In genomic region chr2:170329921-170330320, GRCm38 (mm10) we compare ENCODE assay signal across 11 mouse cellular contexts.
A peak's percentile ranks its signal among the peaks of the same experiment; 100 is the strongest.
DNase-seq lines count a peak whose midpoint lies in the region; ATAC-seq lines count a peak whose summit lies in the region.
"Had no signal": no experiment of that assay in that cellular context is flagged by ENCODE, and none has a peak within 500 bp of the region (broad histone marks: within the 10 kb centered on the region; RNA-seq: fewer than 3 reads in every experiment).

No protein-coding gene starts in this region.

- H3K36me3 ChIP-seq in lung, embryonic 15.5 days: no peaks in the 10 kb centered on the region
- no peaks in the 10 kb centered on the region for H3K36me3 ChIP-seq in stomach, embryonic 16.5 days (ENCODE audit: control insufficient read depth, insufficient read depth, low read length)
- no peaks in the 10 kb centered on the region for H3K36me3 ChIP-seq in hindbrain, embryonic 16.5 days (ENCODE audit: control insufficient read depth, insufficient read depth, low read length)
- H3K36me3 ChIP-seq: midbrain, embryonic 10.5 days had no signal

- H3K4me2 ChIP-seq in lung, embryonic 15.5 days: no peak overlapping the region
- H3K4me2 ChIP-seq in stomach, embryonic 16.5 days (ENCODE audit: low read depth, low read length): no peak overlapping the region
- H3K4me2 ChIP-seq in hindbrain, embryonic 16.5 days (ENCODE audit: low read length): no peak overlapping the region

- ATAC-seq in lung, embryonic 15.5 days (ENCODE audit: borderline replicate concordance, extremely low read depth, low FRiP score, low TSS enrichment): no peak
- ATAC-seq in hematopoietic stem cell, adult 5-6 weeks (replicated peaks in 1 of 2; ENCODE audit: insufficient read depth in 1 of 2, low FRiP score in 2 of 2, low TSS enrichment in 1 of 2, low read depth in 1 of 2, poor library complexity in 2 of 2, severe bottlenecking in 2 of 2): peak; percentile 66 to 68; a peak in 3 of 4 replicates
- ATAC-seq in stomach, embryonic 16.5 days (ENCODE audit: insufficient read depth, low FRiP score): 0 out of 2 replicates have a peak, but pooled peaks have one; percentile 19
- no peak for ATAC-seq in frontal cortex, adult (ENCODE audit: low TSS enrichment)
- no peak for ATAC-seq in hindbrain, embryonic 16.5 days

- H3K27me3 ChIP-seq in lung, embryonic 15.5 days: no peaks in the 10 kb centered on the region
- no peaks in the 10 kb centered on the region for H3K27me3 ChIP-seq in stomach, embryonic 16.5 days (ENCODE audit: control insufficient read depth, insufficient read depth, low read length)
- no peaks in the 10 kb centered on the region for H3K27me3 ChIP-seq in hindbrain, embryonic 16.5 days (replicated peaks; ENCODE audit: control insufficient read depth, insufficient read depth, low read length)

- WGBS in lung, embryonic 15.5 days: 72% methylated on average over 13 of the region's 13 CpGs
- 73% methylated on average over 13 of the region's 13 CpGs for WGBS in stomach, embryonic 16.5 days
- 89% methylated on average over 13 of the region's 13 CpGs for WGBS in hindbrain, embryonic 16.5 days

- H3K9me3 ChIP-seq in lung, embryonic 15.5 days: no peaks in the 10 kb centered on the region
- no peaks in the 10 kb centered on the region for H3K9me3 ChIP-seq in stomach, embryonic 16.5 days (replicated peaks; ENCODE audit: control insufficient read depth, low read length)
- H3K9me3 ChIP-seq in hindbrain, embryonic 16.5 days (ENCODE audit: control insufficient read depth, low read length): no peaks in the 10 kb centered on the region
- H3K9me3 ChIP-seq: midbrain, embryonic 10.5 days had no signal

- DNase-seq in lung, postnatal 25 days (ENCODE audit: low spot score): no peak
- peak; percentile 29 for DNase-seq in heart, adult 8-10 months (ENCODE audit: low spot score)
- no peak for DNase-seq in kidney, postnatal 4 days
- DNase-seq: cerebellum, adult 11 months; layer of hippocampus, postnatal 36 days had no signal

- H3K4me1 ChIP-seq in lung, embryonic 15.5 days: 0 out of 2 replicates have a peak, but pooled peaks cover 9% of the 10 kb centered on the region
- H3K4me1 ChIP-seq in stomach, embryonic 16.5 days (ENCODE audit: control insufficient read depth, insufficient read depth, low read length): 0 out of 2 replicates have a peak, but pooled peaks cover 5% of the 10 kb centered on the region
- H3K4me1 ChIP-seq in hindbrain, embryonic 16.5 days (ENCODE audit: control insufficient read depth, insufficient read depth, low read depth, low read length): no peaks in the 10 kb centered on the region
- H3K4me1 ChIP-seq: midbrain, embryonic 10.5 days had no signal

- no peak overlapping the region for H3K4me3 ChIP-seq in lung, embryonic 15.5 days
- no peak overlapping the region for H3K4me3 ChIP-seq in stomach, embryonic 16.5 days (replicated peaks; ENCODE audit: low read length)
- H3K4me3 ChIP-seq in hindbrain, embryonic 16.5 days (ENCODE audit: low read length): no peak overlapping the region
- H3K4me3 ChIP-seq: midbrain, embryonic 10.5 days had no signal

- peak overlapping the region; percentile 37; the same call in 1 of the 2 replicates for H3K27ac ChIP-seq in lung, embryonic 15.5 days
- peak overlapping the region; percentile 45; the same call in 1 of the 2 replicates for H3K27ac ChIP-seq in stomach, embryonic 16.5 days (ENCODE audit: low read length)
- no peak overlapping the region for H3K27ac ChIP-seq in hindbrain, embryonic 16.5 days (ENCODE audit: low read depth, low read length)
- H3K27ac ChIP-seq: midbrain, embryonic 10.5 days had no signal

- H3K9ac ChIP-seq in lung, embryonic 15.5 days: no peak overlapping the region
- H3K9ac ChIP-seq in stomach, embryonic 16.5 days (ENCODE audit: low read length): no peak overlapping the region
- H3K9ac ChIP-seq in hindbrain, embryonic 16.5 days (ENCODE audit: low read depth, low read length): no peak overlapping the region

Comparison
In these comparisons a context has a peak if more than half of its experiments do, and no peak if none do; other contexts are left out.
1. ATAC-seq: peak in hematopoietic stem cell, adult 5-6 weeks (2 of 2) and stomach, embryonic 16.5 days (single experiment); none in lung, embryonic 15.5 days (single experiment), frontal cortex, adult (single experiment) and hindbrain, embryonic 16.5 days (single experiment).